Mouse (Mus musculus) adrenal gland, postnatal 25 days (tissue): ENCODE data around the gene Slc30a7. TPM values are rescaled to one million over a fixed set of nuclear protein-coding genes. Genes with fewer than 3 reads are reported as not detected.

ENCODE experiments used
- DNase-seq: peaks from one replicate; pipeline ENCODE4 v3.0.0; 2021; ENCODE audit warnings: mixed read lengths
- total RNA-seq: library from RNA; stranded (reverse); gene quantifications from 2 replicates; pipeline ENCODE4 v1.2.3, GENCODE M21; 2021

Slc30a7 gene
- total RNA-seq, 1 experiment from 2014 or later: 42.6 TPM

DNA sequence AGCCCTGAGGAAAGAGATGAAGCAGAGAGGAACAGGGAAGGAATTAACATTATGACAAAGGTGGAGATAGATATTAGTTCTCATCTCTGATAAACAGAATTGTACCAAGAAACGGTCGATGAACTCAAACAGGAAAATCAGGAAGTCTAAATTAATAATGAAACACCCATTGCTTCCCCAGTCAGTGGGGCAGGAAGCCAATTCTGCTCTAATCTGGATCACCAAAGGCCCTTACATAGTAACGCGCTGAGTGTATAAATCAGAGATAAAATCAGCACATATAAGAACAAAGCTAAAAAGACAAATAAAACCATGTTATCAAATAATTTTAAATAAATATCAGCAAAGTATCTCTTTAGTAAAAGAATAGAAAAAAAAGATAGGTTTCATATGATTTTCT lies 15.1 kb downstream of the Slc30a7 start:
- DNase-seq: no peak

DNA sequence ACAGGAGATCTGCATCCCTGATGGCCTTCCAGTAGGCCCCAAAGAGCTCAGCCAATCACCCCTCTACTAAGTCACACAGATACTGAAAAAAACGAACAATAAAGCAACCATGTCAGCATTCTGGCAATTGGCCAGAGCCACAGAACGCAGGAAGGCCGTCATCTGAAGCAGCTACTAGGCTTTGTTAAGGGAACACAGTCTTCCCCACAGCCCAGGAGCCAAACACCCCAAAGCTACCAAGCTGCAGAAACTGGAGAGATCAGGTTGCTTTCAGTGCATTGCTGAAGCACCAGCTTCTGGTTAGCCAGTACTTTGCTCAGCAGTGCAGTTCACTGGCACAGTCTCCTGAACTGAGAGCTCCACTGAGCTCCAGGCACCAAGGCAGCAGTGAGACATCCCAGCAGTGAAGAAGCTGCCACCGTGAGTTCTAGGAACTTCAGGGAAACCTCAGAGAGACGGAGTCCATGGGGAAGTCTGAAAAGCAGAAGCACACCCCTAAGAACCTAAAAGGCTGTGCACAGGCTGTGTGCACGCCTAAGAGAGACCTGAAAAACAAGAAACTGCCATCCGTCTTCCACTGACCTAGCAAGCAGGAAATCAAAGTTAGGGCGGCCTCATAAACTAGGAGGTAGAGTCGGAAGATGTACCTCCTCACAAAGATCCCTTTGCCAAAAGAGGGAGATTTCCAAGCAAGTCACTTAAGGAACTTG lies 21.9 kb downstream of the Slc30a7 start:
- DNase-seq: peak; percentile 39

DNA sequence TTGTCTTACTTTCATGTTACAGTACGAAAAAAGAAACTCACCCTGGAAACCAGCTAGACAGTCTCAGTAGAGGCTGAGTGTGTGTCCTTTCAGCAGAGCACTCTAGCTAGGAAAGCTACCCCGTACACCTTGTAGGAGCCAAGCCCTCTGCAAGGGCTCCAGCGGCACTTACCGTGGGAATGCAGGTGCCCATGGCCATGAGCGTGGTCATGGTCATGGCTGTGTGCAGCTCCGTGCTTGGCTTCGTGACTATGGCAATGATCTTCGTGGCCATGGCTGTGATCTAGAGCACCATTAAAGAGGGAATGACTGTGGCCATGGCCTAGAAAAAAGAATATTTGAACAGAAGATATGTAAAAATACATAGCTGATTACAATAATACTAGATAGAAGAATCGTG lies 22.6 kb downstream of the Slc30a7 start:
- no peak for DNase-seq

GRCm38 (mm10) chr3:115983217-115983616 lies 24.0 kb downstream of the Slc30a7 start:
- no peak for DNase-seq

- no peak for DNase-seq
These were observed 28.2 kb downstream of the Slc30a7 start for GRCm38 (mm10) chr3:115979000-115979399.

GRCm38 (mm10) chr3:115974995-115975394 lies 32.2 kb downstream of the Slc30a7 start:
- no peak for DNase-seq

GRCm38 (mm10) chr3:115974228-115974627 lies 33.0 kb downstream of the Slc30a7 start:
- no peak for DNase-seq

- DNase-seq: no peak
These were observed 35.1 kb downstream of the Slc30a7 start for GRCm38 (mm10) chr3:115971891-115972646.

DNA sequence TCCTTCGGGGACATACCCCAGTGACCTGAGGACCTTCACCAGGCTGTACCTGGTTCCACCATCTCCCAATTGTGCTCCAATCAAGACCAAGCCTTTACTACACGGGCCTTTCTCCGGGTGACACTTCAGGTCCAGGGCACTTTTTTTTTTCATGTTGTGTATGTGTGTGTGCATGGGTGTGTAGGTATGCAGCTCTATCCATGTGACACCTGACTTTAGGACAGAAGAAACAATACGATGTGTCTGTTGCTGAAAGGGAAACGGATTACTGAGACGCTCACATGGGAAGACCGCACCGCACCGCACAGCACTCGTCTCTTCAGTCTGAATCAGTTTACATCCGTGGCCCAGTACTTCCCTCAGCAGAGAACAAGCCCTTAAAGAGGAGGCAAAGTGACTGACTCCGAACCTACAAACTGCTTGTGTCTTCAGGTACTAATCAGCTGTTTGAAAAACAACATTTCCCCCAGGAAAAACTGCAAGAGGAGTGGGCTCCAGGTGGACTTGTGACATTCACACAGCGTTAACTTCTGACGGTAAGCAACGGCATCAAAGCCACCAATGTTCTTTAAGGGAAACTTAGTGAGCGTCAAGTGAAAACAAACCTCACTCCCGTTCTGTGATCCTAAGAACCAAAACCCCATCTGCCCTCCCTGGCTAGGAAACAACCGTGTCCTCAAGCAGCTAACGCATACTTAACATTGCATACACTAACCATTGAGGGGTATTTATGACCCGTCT lies 36.0 kb downstream of the Slc30a7 start:
- no peak for DNase-seq

- no peak for DNase-seq
These were observed 38.3 kb downstream of the Slc30a7 start for GRCm38 (mm10) chr3:115968745-115969530.

GRCm38 (mm10) chr3:115964071-115964470 lies 43.1 kb downstream of the Slc30a7 start:
- DNase-seq: no peak

- no peak for DNase-seq
These were observed 43.6 kb downstream of the Slc30a7 start for GRCm38 (mm10) chr3:115963597-115963996.

DNA sequence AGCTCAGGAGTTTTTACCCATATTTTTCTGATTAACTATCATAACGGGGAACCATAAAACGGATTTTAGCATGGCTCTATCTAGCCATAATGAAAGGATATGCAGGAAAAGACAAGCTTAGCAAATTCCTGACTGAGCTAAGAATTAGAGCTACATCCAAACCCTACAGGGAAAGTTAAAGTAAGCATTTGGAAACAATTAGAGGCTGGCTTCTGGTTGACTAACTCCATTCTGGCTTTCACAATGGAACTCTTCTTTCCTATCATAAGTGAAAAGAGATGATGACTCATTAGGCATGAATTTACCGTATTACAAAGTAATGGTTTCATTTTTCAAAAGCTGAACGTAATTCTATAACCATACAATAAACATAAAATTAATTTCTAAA lies 45.2 kb downstream of the Slc30a7 start:
- no peak for DNase-seq

DNA sequence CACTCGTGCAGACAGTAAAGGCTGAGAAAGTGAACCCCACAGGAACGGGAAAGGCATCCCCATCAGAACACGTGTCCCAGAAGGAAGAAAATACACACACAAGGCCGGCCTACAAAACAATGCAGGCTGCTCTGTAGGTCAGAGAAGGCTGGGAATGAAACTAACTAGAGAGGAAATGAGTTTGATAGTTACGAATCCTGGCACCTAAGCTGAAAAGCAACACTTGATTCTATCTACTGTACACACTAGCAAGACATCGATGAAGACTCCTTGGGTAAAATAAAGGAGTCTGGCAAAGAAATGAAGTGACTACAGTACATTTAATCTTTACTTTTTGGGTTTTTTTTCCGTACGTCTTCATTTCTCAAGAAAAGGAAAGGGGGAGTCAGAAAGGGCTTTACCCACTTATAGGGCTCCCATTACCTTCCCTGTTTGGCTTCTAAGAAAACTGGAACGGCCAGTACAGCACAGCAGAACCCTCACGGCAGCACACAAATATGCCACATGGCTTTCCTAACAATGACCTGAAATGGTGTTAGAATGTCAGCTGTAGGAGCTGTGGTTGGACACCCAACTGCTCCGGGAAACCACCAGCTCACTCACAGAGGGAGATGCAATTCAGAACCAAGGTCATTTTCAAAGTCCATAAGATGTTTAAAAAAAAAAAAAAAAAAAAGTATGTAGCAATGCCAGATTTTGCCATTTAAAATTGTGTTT lies 45.7 kb downstream of the Slc30a7 start:
- DNase-seq: no peak

DNA sequence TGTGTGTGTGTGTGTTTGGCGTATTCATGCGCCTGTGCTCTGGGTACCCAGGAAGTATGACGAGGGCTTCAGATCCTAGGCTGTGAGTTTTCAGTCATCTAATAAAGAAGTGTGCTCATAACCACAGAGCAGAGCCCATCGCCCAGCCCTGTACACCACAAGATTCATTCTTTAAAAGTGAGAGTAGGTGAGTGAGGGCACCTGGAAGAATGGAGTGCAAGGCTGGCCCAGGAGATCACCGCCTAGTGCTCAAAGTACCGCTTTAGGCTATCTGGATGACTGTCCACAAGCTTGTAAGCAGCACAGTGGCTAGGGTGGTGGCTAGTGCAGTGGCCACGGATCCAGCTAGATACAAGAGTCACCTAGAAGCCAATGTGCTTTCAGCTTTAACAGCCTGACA lies 50.0 kb downstream of the Slc30a7 start:
- DNase-seq: no peak

DNA sequence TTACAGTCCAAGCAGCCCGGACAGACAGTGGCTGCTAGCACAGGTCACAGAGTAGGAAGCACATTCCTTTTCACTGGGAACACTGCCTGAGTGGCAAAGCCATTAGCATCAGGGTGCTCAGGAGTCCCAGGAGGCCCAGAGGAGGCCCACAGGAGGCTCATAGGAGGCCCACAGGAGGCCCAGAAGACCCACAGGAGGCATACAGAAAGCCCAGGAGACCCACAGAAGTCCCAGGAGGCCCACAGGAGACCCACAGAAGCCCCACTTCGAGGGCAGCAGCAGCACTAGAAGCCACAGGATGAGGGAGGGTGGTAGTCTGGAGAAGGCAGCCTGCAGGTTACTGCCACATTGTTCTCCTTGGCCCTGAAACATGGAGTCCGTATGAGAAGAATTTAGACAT lies 54.1 kb downstream of the Slc30a7 start:
- no peak for DNase-seq

DNA sequence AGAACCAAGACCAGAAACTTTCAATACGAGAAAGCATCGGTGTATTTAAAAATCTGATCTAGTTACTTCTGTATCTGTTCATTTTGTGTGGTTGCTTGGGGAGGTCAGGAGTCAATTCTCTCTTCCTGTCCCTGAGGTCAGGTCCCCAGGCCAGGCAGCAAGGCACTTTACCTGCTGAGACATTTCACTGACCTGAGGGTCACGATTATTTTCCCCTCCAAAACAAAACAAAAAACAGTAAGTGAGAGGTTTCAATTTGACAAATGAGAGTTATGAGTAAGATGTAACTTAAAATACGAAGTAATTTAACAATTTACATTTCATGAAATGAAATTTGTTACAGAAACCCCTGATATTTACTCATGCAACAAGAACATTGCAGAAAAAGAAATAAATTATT lies 54.9 kb downstream of the Slc30a7 start:
- no peak for DNase-seq

DNA sequence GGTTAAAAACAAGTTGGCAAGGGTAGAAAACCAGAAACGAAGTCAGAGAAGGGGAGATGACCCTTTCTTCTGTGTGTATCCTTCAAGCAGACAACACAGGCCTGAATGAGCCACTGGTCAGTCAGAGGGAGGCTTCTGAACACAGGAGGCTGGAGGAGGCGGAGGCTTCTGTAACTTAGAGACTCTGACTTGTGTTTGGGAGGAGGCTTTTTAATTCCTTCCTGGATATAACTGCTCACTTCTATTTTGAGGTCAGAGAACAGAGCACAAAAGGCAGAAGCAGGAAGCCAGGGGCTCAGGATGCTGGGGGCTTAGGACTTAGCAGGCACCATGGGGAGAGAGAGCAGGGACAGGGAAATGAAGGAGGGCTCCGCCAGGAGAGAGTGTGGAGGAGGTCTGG lies 56.0 kb downstream of the Slc30a7 start:
- DNase-seq: no peak

DNA sequence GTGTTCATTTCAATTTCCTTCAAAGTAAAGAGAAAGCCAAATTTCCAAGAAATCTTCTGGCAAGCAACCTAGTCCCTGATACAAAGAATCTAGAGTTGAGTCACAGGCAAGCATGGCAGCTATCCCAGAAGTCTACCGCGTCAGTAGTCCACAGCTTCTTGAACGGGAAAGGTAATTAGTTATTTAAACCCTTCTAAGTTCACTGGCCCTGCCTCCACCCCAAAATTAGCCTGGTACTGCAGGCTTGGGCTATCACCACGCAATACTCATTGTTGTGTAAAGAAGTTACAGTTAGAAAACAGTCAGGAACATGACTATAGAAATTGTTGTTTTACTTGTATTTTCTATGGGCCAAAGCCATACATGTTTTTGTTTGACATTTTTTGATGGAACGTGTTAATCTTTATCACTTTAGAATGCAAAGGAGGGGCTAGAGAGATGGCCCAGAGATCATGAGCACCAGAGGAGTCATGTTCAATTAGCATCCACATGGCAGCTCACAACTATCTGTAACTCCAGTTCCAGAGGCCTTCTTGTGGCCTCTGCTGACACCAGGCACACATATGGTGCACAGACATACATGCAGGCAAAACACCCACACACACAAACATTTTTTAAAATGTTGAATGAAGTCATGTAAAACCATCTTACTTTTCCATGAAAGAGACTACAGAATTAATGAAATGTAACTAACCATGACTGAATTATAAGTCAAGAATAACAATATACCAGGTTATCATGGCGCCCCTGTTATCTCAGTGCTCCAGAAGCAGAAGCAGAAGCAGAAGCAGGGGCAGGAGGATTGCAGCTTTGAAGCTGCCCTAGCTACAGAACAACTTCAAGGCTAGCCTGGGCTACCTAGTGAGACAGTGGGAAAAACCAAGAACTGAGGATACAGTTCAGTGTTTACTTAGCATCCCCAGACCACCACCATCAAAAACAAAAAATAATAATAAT lies 57.0 kb downstream of the Slc30a7 start:
- peak; percentile 12 for DNase-seq

DNA sequence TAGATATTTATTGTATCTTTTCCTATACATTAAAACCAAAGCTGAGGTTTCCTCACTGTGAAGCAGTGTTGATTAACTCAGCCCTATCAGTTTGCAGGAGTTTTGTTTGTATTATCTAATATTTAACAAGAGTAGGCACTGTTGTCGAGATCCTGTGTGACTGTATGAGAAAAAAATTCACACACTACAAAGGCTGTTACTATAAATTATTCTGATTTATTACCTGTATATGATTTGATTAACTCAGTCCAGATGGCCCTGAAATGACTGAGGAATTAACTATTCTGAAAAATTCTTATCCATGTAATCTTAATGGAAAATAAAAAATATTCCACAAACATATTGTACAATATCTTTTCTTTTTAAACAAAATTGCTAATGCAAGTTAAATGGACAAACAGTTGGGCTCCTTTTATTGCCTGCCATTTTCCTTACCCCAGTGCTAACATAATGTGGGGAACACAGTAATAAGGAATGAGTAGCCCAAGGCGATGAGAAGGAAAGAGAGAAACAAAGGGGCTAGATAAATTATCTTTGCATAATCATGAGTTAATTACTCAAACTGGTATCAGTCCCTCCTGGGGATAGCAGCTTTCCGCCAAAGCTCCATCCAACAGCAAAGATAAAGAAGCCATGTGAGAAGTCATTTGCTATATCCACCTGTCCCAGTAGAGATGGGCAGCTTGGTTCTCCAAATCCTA lies 57.8 kb downstream of the Slc30a7 start:
- no peak for DNase-seq
